Mouse (Mus musculus) kidney, embryonic 14.5 days (tissue): ENCODE data around the gene Gm15319. TPM values are rescaled to one million over a fixed set of nuclear protein-coding genes. Genes with fewer than 3 reads are reported as not detected.
"Not testable (repeated sequence)": the region's sequence is repeated elsewhere in the genome, so short reads cannot be mapped to it uniquely, and the experiment has no call there.

Source experiments
- ATAC-seq: fragments of 200-750 bp; cut with Nextera tagmentation; 2 replicates; pipeline ENCODE4 v1.8.0; 2017; ENCODE audit warnings: moderate number of reproducible peaks, mild to moderate bottlenecking, moderate TSS enrichment, moderate library complexity; ENCODE audit not compliant: low FRiP score, low TSS enrichment
- H3K27ac ChIP-seq: fragments of 300-500 bp; sonication (generic); 2 replicates; pipeline ENCODE4 v1.5.1; 2014; ENCODE audit warnings: low read depth, mild to moderate bottlenecking, low read length, moderate library complexity, mixed read lengths
- H3K27me3 ChIP-seq: fragments of 300-500 bp; sonication (generic); 2 replicates; pipeline ENCODE4 v1.6.1; 2014; ENCODE audit warnings: mild to moderate bottlenecking, low read length; ENCODE audit not compliant: control insufficient read depth, insufficient read depth
- H3K36me3 ChIP-seq: fragments of 300-500 bp; sonication (generic); 2 replicates; pipeline ENCODE4 v1.6.1; 2014; ENCODE audit warnings: low read length, mixed read lengths; ENCODE audit not compliant: control insufficient read depth, insufficient read depth
- H3K4me1 ChIP-seq: fragments of 300-500 bp; sonication (generic); 2 replicates; pipeline ENCODE4 v1.6.1; 2014; ENCODE audit warnings: low read length, mixed read lengths; ENCODE audit not compliant: control insufficient read depth, insufficient read depth
- H3K4me2 ChIP-seq: fragments of 300-500 bp; sonication (generic); replicated peaks from 2 replicates; pipeline ENCODE4 v1.6.1; 2014; ENCODE audit warnings: low read depth, mild to moderate bottlenecking, low read length
- H3K4me3 ChIP-seq: fragments of 300-500 bp; sonication (generic); 2 replicates; pipeline ENCODE4 v1.5.1; 2014; ENCODE audit warnings: mild to moderate bottlenecking, low read length
- H3K9ac ChIP-seq: fragments of 300-500 bp; sonication (generic); 2 replicates; pipeline ENCODE4 v1.6.1; 2014; ENCODE audit warnings: low read depth, mild to moderate bottlenecking, low read length, moderate library complexity
- H3K9me3 ChIP-seq: fragments of 300-500 bp; sonication (generic); 2 replicates; pipeline ENCODE4 v1.6.1; 2016; ENCODE audit warnings: low read length; ENCODE audit not compliant: control insufficient read depth
- WGBS: fragments of 180-500 bp; shearing (Covaris S2); extraction: QIAGEN DNeasy Blood & Tissue Kit; methylation state at CpG from one replicate; pipeline ENCODE4 v1.1.7; 2014; 5-methylcytosine and 5-hydroxymethylcytosine counted together
- polyA plus RNA-seq: library from polyadenylated mRNA; unstranded; fragments of >200 nt; fragmentation: Nextera tagmentation; extraction: Ambion mirVana; gene quantifications from 2 replicates; pipeline ENCODE4 v1.2.1, GENCODE M21; 2014

Gm15319 gene
- polyA plus RNA-seq, 1 experiment from 2014 or later: 0.27 TPM

DNA sequence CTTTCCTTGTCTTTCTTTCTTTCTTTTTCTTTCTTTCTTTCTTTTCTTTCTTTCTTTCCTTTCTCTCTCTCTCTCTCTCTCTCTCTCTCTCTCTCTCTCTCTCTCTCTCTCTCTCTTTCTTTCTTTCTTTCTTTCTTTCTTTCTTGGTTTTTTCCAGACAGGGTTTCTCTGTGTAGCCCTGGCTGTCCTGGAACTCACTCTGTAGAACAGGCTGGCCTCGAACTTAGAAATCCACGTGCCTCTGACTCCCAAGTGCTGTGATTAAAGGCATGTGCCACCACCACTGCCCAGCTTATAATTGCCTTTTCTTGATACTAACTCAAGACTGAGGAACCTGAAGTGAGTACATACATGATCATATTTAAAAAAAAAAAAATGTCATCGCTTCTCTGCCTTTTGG lies 75.3 kb downstream of the Gm15319 start:
- 87% methylated on average over 3 of the region's 3 CpGs for WGBS
- H3K27ac ChIP-seq, H3K9me3 ChIP-seq, H3K4me2 ChIP-seq, H3K27me3 ChIP-seq, H3K4me3 ChIP-seq, H3K9ac ChIP-seq, H3K4me1 ChIP-seq, ATAC-seq, H3K36me3 ChIP-seq: not testable (repeated sequence)
